Mouse (Mus musculus): ENCODE data around the gene Lrrc8e.
A peak's percentile ranks its signal among the peaks of the same experiment; 100 is the strongest.

Lrrc8e gene

GRCm38 (mm10) chr8:4257350-4257749, 30.7 kb downstream of the Lrrc8e start:
- DNase-seq (ENCODE audit: low spot score), result no peak

GRCm38 (mm10) chr8:4258233-4258632, 31.6 kb downstream of the Lrrc8e start:
- peak; percentile 86 for DNase-seq (ENCODE audit: low spot score)

- peak; percentile 62 for DNase-seq (ENCODE audit: low spot score)
Observed at GRCm38 (mm10) chr8:4258678-4259077, 32.1 kb downstream of the Lrrc8e start.

GRCm38 (mm10) chr8:4259125-4259804, 32.6 kb downstream of the Lrrc8e start, which contains the start of gene Ctxn1:
TSS of gene Ctxn1 (minus strand) at chr8:4259274.
- peak; percentile 93 for DNase-seq (ENCODE audit: low spot score)

DNA sequence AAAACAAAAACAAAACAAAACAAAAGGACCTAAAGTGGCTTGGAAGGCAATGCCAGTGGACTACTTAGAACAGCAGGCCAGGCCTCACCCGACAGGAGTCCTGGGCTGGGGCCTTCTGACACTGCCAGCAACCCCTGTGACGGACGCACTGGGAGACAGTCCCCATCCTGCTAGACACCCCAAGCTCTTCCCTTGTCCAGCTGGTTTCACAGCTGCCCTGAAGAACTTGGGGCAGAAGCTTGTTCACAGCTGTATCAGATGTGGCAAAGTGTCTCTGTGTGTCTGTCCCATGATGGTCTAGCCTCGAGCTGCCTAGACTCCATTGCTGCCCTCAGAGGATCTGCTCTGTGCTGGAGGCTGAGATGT, 33.2 kb downstream of the Lrrc8e start:
- DNase-seq (ENCODE audit: low spot score), result no peak

GRCm38 (mm10) chr8:4263105-4263791, 36.6 kb downstream of the Lrrc8e start:
- DNase-seq (ENCODE audit: low spot score), result no peak

DNA sequence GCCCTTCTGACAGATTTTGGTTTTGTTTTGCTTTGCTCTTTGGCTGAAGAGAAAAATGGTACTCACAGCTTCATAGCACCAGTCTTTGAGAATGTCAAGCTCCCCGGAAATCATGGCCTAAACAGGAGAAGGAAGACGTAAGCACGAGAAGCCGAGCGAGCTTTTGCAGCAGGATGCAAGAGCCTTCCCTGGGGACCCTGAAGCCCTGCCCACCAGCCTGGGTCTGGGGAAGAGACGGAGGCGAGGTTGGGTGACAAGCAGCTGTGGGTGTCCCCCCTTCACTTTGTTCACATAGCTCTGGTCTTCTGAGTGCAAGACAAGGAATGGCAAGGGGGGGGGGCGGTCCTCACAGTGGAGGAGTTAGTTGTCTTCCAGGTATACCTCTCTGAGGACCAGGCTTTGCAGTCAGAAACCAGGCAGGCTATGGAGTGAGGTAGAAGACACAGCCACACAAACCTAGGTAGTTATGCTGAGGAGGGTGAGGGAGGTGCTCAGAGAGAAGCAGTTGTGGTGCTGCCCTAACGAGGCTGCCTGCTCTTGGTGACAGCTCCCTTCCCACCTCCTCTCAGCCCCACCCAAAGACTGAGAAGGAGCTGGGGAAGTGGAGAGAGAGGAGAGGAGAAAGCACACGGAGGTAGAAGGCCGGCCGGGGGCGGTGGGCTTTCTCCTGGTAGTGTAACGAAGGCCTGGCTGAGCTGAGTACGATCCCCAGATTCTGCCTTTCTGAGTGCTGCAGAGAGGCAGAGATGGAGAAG, 38.7 kb downstream of the Lrrc8e start:
- no peak for DNase-seq (ENCODE audit: low spot score)

DNA sequence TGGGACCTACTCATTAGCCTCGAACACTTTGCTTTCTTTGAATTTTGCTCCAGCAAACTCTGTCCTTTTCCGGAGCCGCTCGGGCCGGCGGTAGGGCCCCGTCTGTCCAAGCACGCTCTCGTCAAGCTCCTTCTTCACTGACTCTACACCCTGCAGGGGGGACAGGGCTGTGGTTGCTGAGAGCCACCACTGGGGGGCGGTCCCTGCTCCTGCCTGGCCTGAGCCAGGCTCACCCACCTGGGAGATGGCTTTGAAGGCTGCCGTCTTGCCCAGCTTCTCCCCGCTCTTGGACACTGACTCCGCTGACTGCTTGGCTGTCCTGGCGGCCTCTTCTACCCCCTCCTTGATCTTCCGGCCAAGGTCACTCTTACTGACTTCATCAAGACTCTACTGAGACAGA, 41.0 kb downstream of the Lrrc8e start:
- no peak for DNase-seq (ENCODE audit: low spot score)

DNA sequence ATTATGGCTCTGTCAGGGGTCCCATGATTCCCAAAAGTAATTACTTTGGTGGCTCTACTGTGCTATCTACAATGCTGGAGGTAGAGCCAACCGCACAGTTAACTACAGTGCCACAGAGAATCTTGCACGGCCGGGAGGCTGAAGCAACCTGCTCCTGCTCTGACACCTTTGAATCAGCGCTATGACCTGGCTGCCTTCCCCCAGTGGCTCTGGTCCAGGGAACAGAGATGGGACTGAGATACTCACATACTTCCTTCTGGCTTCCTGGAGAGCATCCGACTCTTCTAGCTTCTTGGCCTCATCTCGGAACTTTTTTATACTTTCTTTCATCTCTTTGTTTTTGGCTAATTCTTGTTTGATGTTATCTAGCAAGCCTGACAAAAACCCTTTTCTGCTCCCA, 43.0 kb downstream of the Lrrc8e start:
- DNase-seq (ENCODE audit: low spot score), result no peak

- DNase-seq (ENCODE audit: low spot score), result peak; percentile 97
Observed at GRCm38 (mm10) chr8:4275275-4276110, 48.9 kb downstream of the Lrrc8e start, which contains the start of gene Timm44. TSS of gene Timm44 (minus strand) at chr8:4275913.

DNA sequence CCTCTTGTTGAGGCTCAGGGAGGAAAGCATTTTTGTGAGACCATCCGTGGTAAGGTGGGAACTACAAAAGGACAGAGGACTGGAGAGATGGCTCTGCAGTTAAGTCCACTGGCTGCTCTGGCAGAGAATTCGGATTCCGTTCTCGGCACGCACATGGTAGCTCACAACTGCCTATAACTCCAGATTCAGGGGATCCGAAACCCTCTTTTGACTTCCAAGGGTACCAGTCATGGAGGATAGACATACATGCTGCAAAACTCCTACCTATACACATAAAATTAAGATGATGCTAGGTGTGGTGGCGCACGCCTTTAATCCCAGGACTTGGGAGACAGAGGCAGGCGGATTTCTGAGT, 49.5 kb downstream of the Lrrc8e start:
- no peak for DNase-seq (ENCODE audit: low spot score)
